17 mouse cellular contexts compared by ENCODE assay signal in the genomic region with DNA sequence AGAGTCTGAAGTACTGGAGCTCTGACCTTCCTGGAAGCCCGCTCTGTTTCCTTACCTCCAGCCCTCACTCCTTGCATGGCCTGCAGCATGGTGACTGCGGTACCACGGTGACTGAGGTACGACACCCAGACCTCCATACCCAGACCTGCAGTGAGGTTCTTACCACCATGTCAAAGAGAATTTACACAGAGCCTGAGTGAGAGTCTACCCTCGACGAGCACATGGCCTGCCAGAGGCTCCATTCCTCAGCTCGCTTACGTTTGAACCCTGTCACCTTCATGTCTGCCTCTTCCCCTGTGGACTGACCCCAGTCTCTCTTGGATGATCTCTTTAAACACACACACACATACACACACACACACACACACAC. TPM values are rescaled to one million over a fixed set of nuclear protein-coding genes. Genes with fewer than 3 reads are reported as not detected.
DNase-seq lines count a peak whose midpoint lies in the region; ATAC-seq lines count a peak whose summit lies in the region.
"Had no signal": no experiment of that assay in that cellular context is flagged by ENCODE, and none has a peak within 500 bp of the region (broad histone marks: within the 10 kb centered on the region; RNA-seq: fewer than 3 reads in every experiment).

No protein-coding gene starts in this region.

- no peak for ATAC-seq in forebrain, embryonic 13.5 days
- peak; percentile 21; the same call in 1 of the 2 replicates for ATAC-seq in hindbrain, embryonic 16.5 days
- no peak; the same call in 1 of the 2 replicates for ATAC-seq in midbrain, embryonic 16.5 days
- no peak for ATAC-seq in frontal cortex, adult (ENCODE audit: low TSS enrichment)
- ATAC-seq in megakaryocyte-erythroid progenitor cell, adult 5-6 weeks (replicated peaks; ENCODE audit: low FRiP score, low TSS enrichment, poor library complexity, severe bottlenecking) = no peak
- ATAC-seq: intestine, embryonic 15.5 days had no signal

- no peaks in the 10 kb centered on the region for H3K27me3 ChIP-seq in forebrain, embryonic 13.5 days
- peaks cover 6% of the 10 kb centered on the region; the same call in 1 of the 2 replicates for H3K27me3 ChIP-seq in hindbrain, embryonic 16.5 days (replicated peaks; ENCODE audit: control insufficient read depth, insufficient read depth, low read length)
- no peaks in the 10 kb centered on the region for H3K27me3 ChIP-seq in midbrain, embryonic 16.5 days (ENCODE audit: control insufficient read depth, insufficient read depth, low read depth, low read length)
- H3K27me3 ChIP-seq: intestine, embryonic 15.5 days; liver, embryonic 13.5 days had no signal

- no peak overlapping the region for H3K4me3 ChIP-seq in forebrain, embryonic 13.5 days
- H3K4me3 ChIP-seq in hindbrain, embryonic 16.5 days (ENCODE audit: low read length) = no peak overlapping the region
- H3K4me3 ChIP-seq in midbrain, embryonic 16.5 days (ENCODE audit: low read depth, low read length) = no peak overlapping the region
- H3K4me3 ChIP-seq: intestine, embryonic 15.5 days; liver, embryonic 13.5 days; myocyte had no signal

- H3K4me2 ChIP-seq in forebrain, embryonic 13.5 days = 0 out of 2 replicates have a peak overlapping the region, but pooled peaks have one; percentile 6
- H3K4me2 ChIP-seq in hindbrain, embryonic 16.5 days (ENCODE audit: low read length) = no peak overlapping the region
- no peak overlapping the region for H3K4me2 ChIP-seq in midbrain, embryonic 16.5 days (ENCODE audit: low read length)
- H3K4me2 ChIP-seq: intestine, embryonic 15.5 days; liver, embryonic 13.5 days had no signal

- WGBS in forebrain, embryonic 13.5 days = 30% methylated on average over 8 of the region's 8 CpGs
- 50% methylated on average over 8 of the region's 8 CpGs for WGBS in hindbrain, embryonic 16.5 days
- 45% methylated on average over 8 of the region's 8 CpGs for WGBS in midbrain, embryonic 16.5 days

- no peaks in the 10 kb centered on the region for H3K9me3 ChIP-seq in forebrain, embryonic 13.5 days (replicated peaks)
- no peaks in the 10 kb centered on the region for H3K9me3 ChIP-seq in hindbrain, embryonic 16.5 days (ENCODE audit: control insufficient read depth, low read length)
- no peaks in the 10 kb centered on the region for H3K9me3 ChIP-seq in midbrain, embryonic 16.5 days (replicated peaks; ENCODE audit: control insufficient read depth, low read length, poor library complexity, severe bottlenecking)
- H3K9me3 ChIP-seq: intestine, embryonic 15.5 days; liver, embryonic 13.5 days had no signal

- H3K36me3 ChIP-seq in forebrain, embryonic 13.5 days (ENCODE audit: poor library complexity, severe bottlenecking) = 0 out of 2 replicates have a peak, but pooled peaks cover 5% of the 10 kb centered on the region
- no peaks in the 10 kb centered on the region for H3K36me3 ChIP-seq in hindbrain, embryonic 16.5 days (ENCODE audit: control insufficient read depth, insufficient read depth, low read length)
- no peaks in the 10 kb centered on the region for H3K36me3 ChIP-seq in midbrain, embryonic 16.5 days (ENCODE audit: control insufficient read depth, insufficient read depth, low read length)

- peak overlapping the region; percentile 90 for H3K27ac ChIP-seq in forebrain, embryonic 13.5 days
- H3K27ac ChIP-seq in hindbrain, embryonic 16.5 days (ENCODE audit: low read depth, low read length) = peak overlapping the region; percentile 51; the same call in 1 of the 2 replicates
- H3K27ac ChIP-seq in midbrain, embryonic 16.5 days (ENCODE audit: low read length) = 0 out of 2 replicates have a peak overlapping the region, but pooled peaks have one; percentile 24
- H3K27ac ChIP-seq: intestine, embryonic 15.5 days; liver, embryonic 13.5 days had no signal

- DNase-seq in adrenal gland, postnatal 36 days = peak; percentile 22 to 27
- DNase-seq in adrenal gland, adult 18-20 months (ENCODE audit: low spot score in 2 of 2) = no peak
- no peak for DNase-seq in spleen, postnatal 10 days (ENCODE audit: low spot score in 2 of 2)
- DNase-seq: cerebellum, adult 8-10 months; kidney, postnatal 25 days; liver, embryonic 13.5 days; lung, postnatal 10 days; thymus, postnatal 25 days had no signal

- H3K9ac ChIP-seq in forebrain, embryonic 13.5 days = 0 out of 2 replicates have a peak overlapping the region, but pooled peaks have one; percentile 1
- no peak overlapping the region for H3K9ac ChIP-seq in hindbrain, embryonic 16.5 days (ENCODE audit: low read depth, low read length)
- H3K9ac ChIP-seq in midbrain, embryonic 16.5 days (ENCODE audit: low read depth, low read length) = no peak overlapping the region
- H3K9ac ChIP-seq: intestine, embryonic 15.5 days; liver, embryonic 13.5 days had no signal

- H3K4me1 ChIP-seq in forebrain, embryonic 13.5 days = peaks cover 43% of the 10 kb centered on the region
- H3K4me1 ChIP-seq in hindbrain, embryonic 16.5 days (ENCODE audit: control insufficient read depth, insufficient read depth, low read depth, low read length) = peaks cover 8% of the 10 kb centered on the region
- H3K4me1 ChIP-seq in midbrain, embryonic 16.5 days (ENCODE audit: control insufficient read depth, insufficient read depth, low read length) = no peaks in the 10 kb centered on the region
- H3K4me1 ChIP-seq: intestine, embryonic 15.5 days had no signal

RNA-seq across cellular contexts. Expression of a gene that starts 36.7 kb away (rescaled TPM):
- total RNA-seq in adrenal gland, postnatal 36 days (2021) = not detected
- total RNA-seq in adrenal gland, adult 18-20 months (2021) = not detected
- not detected in 2 replicates for polyA plus RNA-seq in forebrain, embryonic 13.5 days (2015; fragmentation: Nextera tagmentation; extraction: Ambion mirVana)
- polyA plus RNA-seq in hindbrain, embryonic 16.5 days (2015; fragmentation: Nextera tagmentation; extraction: Ambion mirVana) = 3.0 and 3.7 TPM in 2 replicates
- polyA plus RNA-seq in midbrain, embryonic 16.5 days (2015; fragmentation: Nextera tagmentation; extraction: Ambion mirVana) = 1.5 and 1.9 TPM in 2 replicates
- total RNA-seq in megakaryocyte-erythroid progenitor cell, adult 5-6 weeks (2014; fragmentation: Nextera tagmentation) = not detected in 2 replicates
- not detected in 2 replicates for total RNA-seq in megakaryocyte-erythroid progenitor cell, adult 5-6 weeks (2017)
- polyA plus RNA-seq: gonadal fat pad, adult 2 months; heart, embryonic 16.5 days; intestine, embryonic 15.5 days; liver, embryonic 13.5 days; myocyte had no signal

Comparison
In these comparisons a context has a peak if more than half of its experiments do, and no peak if none do; other contexts are left out.
1. DNase-seq: peak in adrenal gland, postnatal 36 days (2 of 2); none in adrenal gland, adult 18-20 months (0 of 2) and spleen, postnatal 10 days (0 of 2).
2. H3K27ac ChIP-seq: peak in every context shown above with its lines; median percentile 90 in forebrain, embryonic 13.5 days; 51 in hindbrain, embryonic 16.5 days; 24 in midbrain, embryonic 16.5 days.